Mouse (Mus musculus) myocyte (in vitro differentiated cells): ENCODE measurements around the gene Esrrg. TPM values are rescaled to one million over a fixed set of nuclear protein-coding genes. Genes with fewer than 3 reads are reported as not detected.

Source experiments
- H3K27me3 ChIP-seq: one replicate; pipeline ENCODE4 v1.6.1; 2011; ENCODE audit not compliant: control insufficient read depth, insufficient read depth, insufficient read length
- H3K36me3 ChIP-seq: one replicate; pipeline ENCODE4 v1.6.1; 2011; ENCODE audit not compliant: control insufficient read depth, insufficient read depth
- H3K4me2 ChIP-seq: one replicate; pipeline ENCODE4 v1.6.1; 2011; ENCODE audit warnings: low read depth, control low read depth
- H3K4me3 ChIP-seq: one replicate; pipeline ENCODE4 v1.5.1; 2011; ENCODE audit warnings: mild to moderate bottlenecking, control low read depth, moderate library complexity
- H3K79me2 ChIP-seq: one replicate; pipeline ENCODE4 v1.6.1; 2011; ENCODE audit not compliant: control insufficient read depth, insufficient read depth
- H3ac ChIP-seq: one replicate; pipeline ENCODE4 v1.6.1; 2011; ENCODE audit not compliant: control insufficient read depth, insufficient read length
- CEBPB ChIP-seq: IDR thresholded peaks from 2 replicates; pipeline ENCODE4 v1.6.1; 2011; ENCODE audit warnings: mild to moderate bottlenecking, moderate library complexity; ENCODE audit not compliant: poor library complexity, insufficient read depth, severe bottlenecking
- E2F4 ChIP-seq: IDR thresholded peaks from one replicate; pipeline ENCODE4 v1.6.1; 2011; ENCODE audit warnings: mild to moderate bottlenecking, control low read depth, moderate library complexity; ENCODE audit not compliant: insufficient read depth
- MAX ChIP-seq: IDR thresholded peaks from one replicate; pipeline ENCODE4 v1.6.1; 2011; ENCODE audit warnings: low read depth, mild to moderate bottlenecking, control low read depth
- MYOD1 ChIP-seq, 3 experiments: IDR thresholded peaks; one replicate each; pipeline ENCODE4 v1.6.1; 2011; ENCODE audit warnings: control low read depth in 2 of 3, low read depth in 2 of 3, mild to moderate bottlenecking in 2 of 3, moderate library complexity in 1 of 3; ENCODE audit not compliant: insufficient read length in 2 of 3, control insufficient read depth in 1 of 3
- MYOG ChIP-seq, 3 experiments: IDR thresholded peaks; one replicate each; pipeline ENCODE4 v1.6.1; 2011; ENCODE audit warnings: control low read depth in 2 of 3, low read depth in 2 of 3, mild to moderate bottlenecking in 2 of 3; ENCODE audit not compliant: insufficient read length in 2 of 3, control insufficient read depth in 1 of 3, insufficient read depth in 1 of 3
- POLR2A ChIP-seq: IDR thresholded peaks from one replicate; pipeline ENCODE4 v1.6.1; 2011; ENCODE audit warnings: low read depth, mild to moderate bottlenecking, control low read depth, moderate library complexity; ENCODE audit not compliant: insufficient read length
- POLR2AphosphoS2 ChIP-seq: IDR thresholded peaks from one replicate; pipeline ENCODE4 v1.6.1; 2011; ENCODE audit warnings: low read depth, control low read depth; ENCODE audit not compliant: insufficient read length
- REST ChIP-seq: IDR thresholded peaks from one replicate; pipeline ENCODE4 v1.6.1; 2011; ENCODE audit warnings: mild to moderate bottlenecking, control low read depth, moderate library complexity; ENCODE audit not compliant: insufficient read depth, insufficient read length
- SRF ChIP-seq: IDR thresholded peaks from one replicate; pipeline ENCODE4 v1.6.1; 2011; ENCODE audit warnings: low read depth; ENCODE audit not compliant: control insufficient read depth, insufficient read length
- TCF12 ChIP-seq: IDR thresholded peaks from one replicate; pipeline ENCODE4 v1.6.1; 2011; ENCODE audit warnings: mild to moderate bottlenecking, control low read depth; ENCODE audit not compliant: poor library complexity, insufficient read depth, severe bottlenecking
- TCF3 ChIP-seq: IDR thresholded peaks from one replicate; pipeline ENCODE4 v1.6.1; 2011; ENCODE audit warnings: low read depth, control low read depth; ENCODE audit not compliant: insufficient read length
- USF1 ChIP-seq: IDR thresholded peaks from one replicate; pipeline ENCODE4 v1.6.1; 2011; ENCODE audit warnings: low read depth, mild to moderate bottlenecking, control low read depth, moderate library complexity
- polyA plus RNA-seq: library from polyadenylated mRNA; unstranded; fragments of >200 nt; fragmentation: generic; extraction: Trizol; gene quantifications from one replicate; pipeline ENCODE4 v1.2.1, GENCODE M21; 2012; ENCODE audit warnings: missing spikeins

Esrrg gene
- polyA plus RNA-seq, 1 experiment: 0.20 TPM

GRCm38 (mm10) chr1:188060493-188060892 is 451.9 kb downstream of the Esrrg start:
- H3ac ChIP-seq: no peak overlapping the region
- H3K79me2 ChIP-seq: no peaks in the 10 kb centered on the region
- H3K4me3 ChIP-seq: no peak overlapping the region
- no peak overlapping the region for H3K4me2 ChIP-seq
- TF ChIP-seq CEBPB: no peak
- no peak for TF ChIP-seq REST
- H3K27me3 ChIP-seq: no peaks in the 10 kb centered on the region
- H3K36me3 ChIP-seq: no peaks in the 10 kb centered on the region

- TF ChIP-seq TCF12: no peak
- no peak for TF ChIP-seq POLR2AphosphoS2
- no peak for TF ChIP-seq SRF
- TF ChIP-seq USF1: no peak
- no peak for TF ChIP-seq REST
- no peak for TF ChIP-seq MAX
- TF ChIP-seq CEBPB: no peak
- TF ChIP-seq TCF3: no peak
- no peak for TF ChIP-seq MYOD1 (IDR thresholded peaks at IDR 0.05; ENCODE audit: control insufficient read depth in 1 of 3, insufficient read length in 2 of 3, low read depth in 2 of 3)
- no peak for TF ChIP-seq E2F4
- no peak for TF ChIP-seq POLR2A
- TF ChIP-seq MYOG (IDR thresholded peaks at IDR 0.05; ENCODE audit: control insufficient read depth in 1 of 3, insufficient read depth in 1 of 3, insufficient read length in 2 of 3, low read depth in 2 of 3): no peak
- Histone ChIP-seq H3K4me2 (no peak overlapping the region), H3K79me2 (no peaks in the 10 kb centered on the region), H3K27me3 (no peaks in the 10 kb centered on the region), H3ac (no peak overlapping the region), H3K4me3 (no peak overlapping the region), H3K36me3 (no peaks in the 10 kb centered on the region)
These were observed 460.2 kb downstream of the Esrrg start for GRCm38 (mm10) chr1:188068833-188069232.

- no peak overlapping the region for H3K4me3 ChIP-seq
- no peaks in the 10 kb centered on the region for H3K79me2 ChIP-seq
- no peaks in the 10 kb centered on the region for H3K36me3 ChIP-seq
- H3K27me3 ChIP-seq: no peaks in the 10 kb centered on the region
- TF ChIP-seq CEBPB (no peak), POLR2A (no peak), USF1 (no peak), TCF3 (no peak), REST (no peak), MAX (no peak), POLR2AphosphoS2 (no peak), MYOG (IDR thresholded peaks at IDR 0.05; ENCODE audit: control insufficient read depth in 1 of 3, insufficient read depth in 1 of 3, insufficient read length in 2 of 3, low read depth in 2 of 3) (no peak), E2F4 (no peak), SRF (no peak), TCF12 (no peak), MYOD1 (IDR thresholded peaks at IDR 0.05; ENCODE audit: control insufficient read depth in 1 of 3, insufficient read length in 2 of 3, low read depth in 2 of 3) (no peak)
- H3K4me2 ChIP-seq: no peak overlapping the region
- no peak overlapping the region for H3ac ChIP-seq
These were observed 461.3 kb downstream of the Esrrg start for GRCm38 (mm10) chr1:188069849-188070248.

DNA sequence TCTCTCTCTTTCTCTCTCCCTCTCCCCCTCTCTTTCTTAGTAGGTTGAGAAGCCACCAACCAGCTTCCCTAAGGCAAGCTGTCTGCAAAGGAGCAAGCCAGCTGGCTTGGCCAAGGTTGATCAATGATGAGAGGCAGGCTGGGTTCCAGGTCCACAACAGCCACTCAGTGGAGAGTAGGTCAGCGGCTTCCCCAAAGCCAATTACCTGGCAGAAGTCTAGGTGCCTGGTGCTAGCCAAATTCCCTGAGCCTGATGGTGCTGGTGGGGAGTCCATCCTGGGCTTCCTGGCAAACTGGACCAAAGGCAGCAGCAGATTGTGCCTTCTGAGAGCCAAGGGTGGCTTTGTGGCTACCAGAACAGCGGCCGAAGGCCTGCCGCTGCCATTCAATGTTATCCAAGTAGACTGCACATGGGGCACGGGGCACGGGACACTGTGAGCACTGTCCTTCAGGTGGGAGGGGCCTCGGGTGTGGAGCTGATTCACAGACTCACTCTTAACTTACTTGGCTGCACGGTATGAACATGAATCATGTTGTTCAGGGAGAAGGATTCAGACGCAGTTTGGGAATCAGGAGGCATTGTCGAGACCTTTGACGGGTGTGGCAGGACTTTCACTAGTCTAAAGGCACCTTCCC is 469.1 kb downstream of the Esrrg start:
- no peak for TF ChIP-seq MYOG (IDR thresholded peaks at IDR 0.05; ENCODE audit: control insufficient read depth in 1 of 3, insufficient read depth in 1 of 3, insufficient read length in 2 of 3, low read depth in 2 of 3)
- TF ChIP-seq MYOD1 (IDR thresholded peaks at IDR 0.05; ENCODE audit: control insufficient read depth in 1 of 3, insufficient read length in 2 of 3, low read depth in 2 of 3): no peak
- no peak for TF ChIP-seq MAX
- no peak for TF ChIP-seq TCF12
- TF ChIP-seq E2F4: no peak
- TF ChIP-seq USF1: no peak
- no peak for TF ChIP-seq CEBPB
- TF ChIP-seq REST: no peak
- TF ChIP-seq POLR2AphosphoS2: no peak
- no peak for TF ChIP-seq TCF3
- TF ChIP-seq SRF: no peak
- no peak for TF ChIP-seq POLR2A
- H3K27me3 ChIP-seq: no peaks in the 10 kb centered on the region

GRCm38 (mm10) chr1:188080261-188080875 is 471.8 kb downstream of the Esrrg start:
- Histone ChIP-seq H3K79me2 (no peaks in the 10 kb centered on the region), H3K36me3 (no peaks in the 10 kb centered on the region), H3ac (no peak overlapping the region), H3K4me2 (no peak overlapping the region), H3K4me3 (no peak overlapping the region), H3K27me3 (no peaks in the 10 kb centered on the region)
- no peak for TF ChIP-seq E2F4

More for the DNA sequence above, 469.1 kb downstream of the Esrrg start:
- H3K79me2 ChIP-seq: no peaks in the 10 kb centered on the region
- no peak overlapping the region for H3ac ChIP-seq
- no peaks in the 10 kb centered on the region for H3K36me3 ChIP-seq
- no peak overlapping the region for H3K4me3 ChIP-seq
- H3K4me2 ChIP-seq: no peak overlapping the region
